In the genomic region with DNA sequence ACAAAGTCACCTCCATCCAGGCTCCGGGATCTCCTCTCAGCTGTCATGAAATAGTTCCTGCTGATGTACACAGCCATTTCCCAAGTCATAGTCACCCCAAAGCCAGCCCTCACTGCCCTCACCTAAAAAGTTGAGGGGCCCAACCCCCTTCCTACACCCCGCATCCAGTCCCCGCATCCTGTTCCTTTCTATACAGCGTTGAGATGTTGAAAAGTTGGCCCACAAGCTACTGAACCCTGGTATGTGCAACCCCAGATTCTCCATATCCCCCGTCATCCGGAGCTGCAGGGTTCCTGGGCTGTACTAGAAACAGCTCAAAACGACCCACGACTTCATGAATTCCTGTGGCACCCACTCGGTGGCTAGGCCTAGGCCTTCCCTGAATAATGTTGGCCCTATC, we compare ENCODE assay signal across 14 mouse cellular contexts. TPM values are rescaled to one million over a fixed set of nuclear protein-coding genes. Genes with fewer than 3 reads are reported as not detected.
DNase-seq lines count a peak whose midpoint lies in the region; ATAC-seq and TF ChIP-seq lines count a peak whose summit lies in the region.
"Had no signal": no experiment of that assay in that cellular context is flagged by ENCODE, and none has a peak within 500 bp of the region (broad histone marks: within the 10 kb centered on the region; RNA-seq: fewer than 3 reads in every experiment).

No protein-coding gene starts in this region.

- 72% methylated on average over 9 of the region's 9 CpGs for WGBS in heart, embryonic 10.5 days
- 72% methylated on average over 9 of the region's 9 CpGs for WGBS in lung, embryonic 15.5 days
- 73% methylated on average over 9 of the region's 9 CpGs for WGBS in lung, postnatal 0 days
- 80% methylated on average over 9 of the region's 9 CpGs for WGBS in stomach, embryonic 16.5 days
- 77% methylated on average over 9 of the region's 9 CpGs for WGBS in stomach, postnatal 0 days

- H3K27me3 ChIP-seq in heart, embryonic 10.5 days (ENCODE audit: insufficient read depth, poor library complexity, severe bottlenecking): peaks cover 62% of the 10 kb centered on the region
- peaks cover 35% of the 10 kb centered on the region for H3K27me3 ChIP-seq in lung, embryonic 15.5 days
- 0 out of 2 replicates have a peak, but pooled peaks cover 6% of the 10 kb centered on the region for H3K27me3 ChIP-seq in lung, postnatal 0 days (replicated peaks; ENCODE audit: insufficient read depth, low read length)
- 0 out of 2 replicates have a peak, but pooled peaks cover 7% of the 10 kb centered on the region for H3K27me3 ChIP-seq in stomach, embryonic 16.5 days (ENCODE audit: control insufficient read depth, insufficient read depth, low read length)
- H3K27me3 ChIP-seq in stomach, postnatal 0 days (ENCODE audit: control insufficient read depth, insufficient read depth, low read length): no peaks in the 10 kb centered on the region

- no peaks in the 10 kb centered on the region for H3K36me3 ChIP-seq in heart, embryonic 10.5 days
- no peaks in the 10 kb centered on the region for H3K36me3 ChIP-seq in lung, embryonic 15.5 days
- H3K36me3 ChIP-seq in lung, postnatal 0 days (ENCODE audit: insufficient read depth, low read length): no peaks in the 10 kb centered on the region
- H3K36me3 ChIP-seq in stomach, embryonic 16.5 days (ENCODE audit: control insufficient read depth, insufficient read depth, low read length): no peaks in the 10 kb centered on the region
- no peaks in the 10 kb centered on the region for H3K36me3 ChIP-seq in stomach, postnatal 0 days (ENCODE audit: control insufficient read depth, insufficient read depth, low read length)
- H3K36me3 ChIP-seq: embryonic facial prominence, embryonic 15.5 days; forebrain, embryonic 12.5 days; hindbrain, embryonic 13.5 days; liver, embryonic 13.5 days; midbrain, embryonic 13.5 days had no signal

- TF ChIP-seq CTCF in lung, postnatal 0 days (IDR thresholded peaks at IDR 0.05): no peak
- TF ChIP-seq CTCF in stomach, postnatal 0 days (IDR thresholded peaks at IDR 0.05; ENCODE audit: low read depth): no peak

- no peak for DNase-seq in heart, embryonic 10.5 days (ENCODE audit: low spot score)
- DNase-seq in heart, postnatal 25 days (ENCODE audit: low spot score): no peak
- no peak for DNase-seq in lung, postnatal 0 days (ENCODE audit: low spot score)
- DNase-seq in stomach, postnatal 0 days (ENCODE audit: low spot score): no peak
- DNase-seq: liver, embryonic 13.5 days had no signal

- H3K4me2 ChIP-seq in lung, embryonic 15.5 days: peak overlapping the region; percentile 54; the same call in 1 of the 2 replicates
- no peak overlapping the region for H3K4me2 ChIP-seq in lung, postnatal 0 days (replicated peaks; ENCODE audit: low read depth, low read length)
- H3K4me2 ChIP-seq in stomach, embryonic 16.5 days (ENCODE audit: low read depth, low read length): no peak overlapping the region
- no peak overlapping the region; the same call in 1 of the 2 replicates for H3K4me2 ChIP-seq in stomach, postnatal 0 days (replicated peaks; ENCODE audit: low read depth)

- ATAC-seq in lung, embryonic 15.5 days (ENCODE audit: borderline replicate concordance, extremely low read depth, low FRiP score, low TSS enrichment): no peak
- ATAC-seq in lung, postnatal 0 days: no peak
- ATAC-seq in stomach, embryonic 16.5 days (ENCODE audit: insufficient read depth, low FRiP score): no peak
- no peak for ATAC-seq in stomach, postnatal 0 days (ENCODE audit: low FRiP score, low TSS enrichment)

- H3K9me3 ChIP-seq in heart, embryonic 10.5 days: no peaks in the 10 kb centered on the region
- no peaks in the 10 kb centered on the region for H3K9me3 ChIP-seq in lung, embryonic 15.5 days
- peaks cover 5% of the 10 kb centered on the region; the same call in 1 of the 2 replicates for H3K9me3 ChIP-seq in lung, postnatal 0 days (ENCODE audit: low read length)
- H3K9me3 ChIP-seq in stomach, embryonic 16.5 days (replicated peaks; ENCODE audit: control insufficient read depth, low read length): 0 out of 2 replicates have a peak, but pooled peaks cover 4% of the 10 kb centered on the region
- H3K9me3 ChIP-seq in stomach, postnatal 0 days (ENCODE audit: control insufficient read depth, low read length): no peaks in the 10 kb centered on the region
- H3K9me3 ChIP-seq: embryonic facial prominence, embryonic 15.5 days; forebrain, embryonic 12.5 days; hindbrain, embryonic 13.5 days; liver, embryonic 13.5 days; midbrain, embryonic 13.5 days had no signal

- H3K4me1 ChIP-seq in heart, embryonic 10.5 days: peaks cover 45% of the 10 kb centered on the region
- peaks cover 11% of the 10 kb centered on the region for H3K4me1 ChIP-seq in lung, embryonic 15.5 days
- no peaks in the 10 kb centered on the region for H3K4me1 ChIP-seq in lung, postnatal 0 days (ENCODE audit: insufficient read depth, low read depth, low read length)
- peaks cover 5% of the 10 kb centered on the region; the same call in 1 of the 2 replicates for H3K4me1 ChIP-seq in stomach, embryonic 16.5 days (ENCODE audit: control insufficient read depth, insufficient read depth, low read length)
- no peaks in the 10 kb centered on the region for H3K4me1 ChIP-seq in stomach, postnatal 0 days (replicated peaks; ENCODE audit: control insufficient read depth, insufficient read depth)

- TF ChIP-seq EP300 in lung, postnatal 0 days (IDR thresholded peaks at IDR 0.05): no peak
- no peak for TF ChIP-seq EP300 in stomach, postnatal 0 days (optimal IDR thresholded peaks at IDR 0.05)

- intact Hi-C loops in heart, postnatal 25 days (cut with DNase I): loop anchor here (1.0 kb wide), 1 partner anchor 71 kb away; no protein-coding TSS in a partner anchor

- H3K9ac ChIP-seq in lung, embryonic 15.5 days: no peak overlapping the region
- no peak overlapping the region for H3K9ac ChIP-seq in lung, postnatal 0 days (replicated peaks; ENCODE audit: low read depth)
- 0 out of 2 replicates have a peak overlapping the region, but pooled peaks have one; percentile 51 for H3K9ac ChIP-seq in stomach, embryonic 16.5 days (ENCODE audit: low read length)
- H3K9ac ChIP-seq in stomach, postnatal 0 days (ENCODE audit: low read length): no peak overlapping the region
- H3K9ac ChIP-seq: embryonic facial prominence, embryonic 15.5 days; forebrain, embryonic 12.5 days; liver, embryonic 13.5 days; midbrain, embryonic 13.5 days had no signal

- H3K27ac ChIP-seq in heart, embryonic 10.5 days: no peak overlapping the region
- H3K27ac ChIP-seq in lung, embryonic 15.5 days: no peak overlapping the region
- no peak overlapping the region for H3K27ac ChIP-seq in lung, postnatal 0 days (ENCODE audit: low read length)
- no peak overlapping the region for H3K27ac ChIP-seq in stomach, embryonic 16.5 days (ENCODE audit: low read length)
- H3K27ac ChIP-seq in stomach, postnatal 0 days (replicated peaks): no peak overlapping the region
- H3K27ac ChIP-seq: embryonic facial prominence, embryonic 15.5 days; forebrain, embryonic 12.5 days; hindbrain, embryonic 13.5 days; layer of hippocampus, adult 2 months; left cerebral cortex, adult 2 months; liver, embryonic 13.5 days; midbrain, embryonic 13.5 days had no signal

- peak overlapping the region; percentile 52; the same call in 1 of the 2 replicates for H3K4me3 ChIP-seq in heart, embryonic 10.5 days
- H3K4me3 ChIP-seq in lung, embryonic 15.5 days: no peak overlapping the region
- H3K4me3 ChIP-seq in lung, postnatal 0 days (ENCODE audit: low read depth, low read length): no peak overlapping the region
- H3K4me3 ChIP-seq in stomach, embryonic 16.5 days (replicated peaks; ENCODE audit: low read length): no peak overlapping the region
- H3K4me3 ChIP-seq in stomach, postnatal 0 days (ENCODE audit: low read depth, low read length): no peak overlapping the region
- H3K4me3 ChIP-seq: left cerebral cortex, adult 2 months had no signal

RNA-seq across cellular contexts. Expression of a gene that starts 10.1 kb away (rescaled TPM):
- polyA plus RNA-seq in heart, embryonic 10.5 days (2016; fragmentation: Nextera tagmentation; extraction: Ambion mirVana): 29.5 and 74.6 TPM in 2 replicates
- total RNA-seq in heart, postnatal 25 days (2021): 10 to 100 TPM; 10.1 to 12.9 TPM
- 55.0 and 58.2 TPM in 2 replicates for polyA plus RNA-seq in lung, embryonic 15.5 days (2015; fragmentation: Nextera tagmentation; extraction: Ambion mirVana)
- polyA plus RNA-seq in lung, postnatal 0 days (2015; fragmentation: Nextera tagmentation; extraction: Ambion mirVana): 56.9 and 71.2 TPM in 2 replicates
- 136 and 138 TPM in 2 replicates for polyA plus RNA-seq in stomach, embryonic 16.5 days (2015; fragmentation: Nextera tagmentation; extraction: Ambion mirVana)
- polyA plus RNA-seq in stomach, postnatal 0 days (2015; fragmentation: Nextera tagmentation; extraction: Ambion mirVana): 104 and 109 TPM in 2 replicates

RNA-seq across cellular contexts. Expression of a gene that starts 19.3 kb away (rescaled TPM):
- polyA plus RNA-seq in heart, embryonic 10.5 days (2016; fragmentation: Nextera tagmentation; extraction: Ambion mirVana): 0.08 and 0.27 TPM in 2 replicates
- total RNA-seq in heart, postnatal 25 days (2021): under 1 TPM in 1 of 2 experiments, not detected in 1; 0.28 TPM
- polyA plus RNA-seq in lung, embryonic 15.5 days (2015; fragmentation: Nextera tagmentation; extraction: Ambion mirVana): 1.3 and 1.8 TPM in 2 replicates
- polyA plus RNA-seq in lung, postnatal 0 days (2015; fragmentation: Nextera tagmentation; extraction: Ambion mirVana): 12.7 and 13.1 TPM in 2 replicates
- 2.0 and 3.4 TPM in 2 replicates for polyA plus RNA-seq in stomach, embryonic 16.5 days (2015; fragmentation: Nextera tagmentation; extraction: Ambion mirVana)
- polyA plus RNA-seq in stomach, postnatal 0 days (2015; fragmentation: Nextera tagmentation; extraction: Ambion mirVana): 0.36 and 0.47 TPM in 2 replicates
- total RNA-seq: common myeloid progenitor, adult 5-6 weeks had no signal

RNA-seq across cellular contexts. Expression of a gene that starts 34.2 kb away (rescaled TPM):
- 9.6 TPM in 2 replicates for polyA plus RNA-seq in heart, embryonic 10.5 days (2016; fragmentation: Nextera tagmentation; extraction: Ambion mirVana)
- 10 to 100 TPM; 10.0 to 10.5 TPM for total RNA-seq in heart, postnatal 25 days (2021)
- polyA plus RNA-seq in lung, embryonic 15.5 days (2015; fragmentation: Nextera tagmentation; extraction: Ambion mirVana): 10.5 and 12.3 TPM in 2 replicates
- polyA plus RNA-seq in lung, postnatal 0 days (2015; fragmentation: Nextera tagmentation; extraction: Ambion mirVana): 9.6 and 10.5 TPM in 2 replicates
- 8.3 and 9.7 TPM in 2 replicates for polyA plus RNA-seq in stomach, embryonic 16.5 days (2015; fragmentation: Nextera tagmentation; extraction: Ambion mirVana)
- 6.3 and 8.2 TPM in 2 replicates for polyA plus RNA-seq in stomach, postnatal 0 days (2015; fragmentation: Nextera tagmentation; extraction: Ambion mirVana)

RNA-seq across cellular contexts. Expression of a gene that starts 34.6 kb away (rescaled TPM):
- polyA plus RNA-seq in heart, embryonic 10.5 days (2016; fragmentation: Nextera tagmentation; extraction: Ambion mirVana): 15.8 and 17.0 TPM in 2 replicates
- 10 to 100 TPM; 19.3 to 23.0 TPM for total RNA-seq in heart, postnatal 25 days (2021)
- polyA plus RNA-seq in lung, embryonic 15.5 days (2015; fragmentation: Nextera tagmentation; extraction: Ambion mirVana): 22.0 and 23.8 TPM in 2 replicates
- 30.3 and 30.8 TPM in 2 replicates for polyA plus RNA-seq in lung, postnatal 0 days (2015; fragmentation: Nextera tagmentation; extraction: Ambion mirVana)
- polyA plus RNA-seq in stomach, embryonic 16.5 days (2015; fragmentation: Nextera tagmentation; extraction: Ambion mirVana): 21.8 and 23.4 TPM in 2 replicates
- polyA plus RNA-seq in stomach, postnatal 0 days (2015; fragmentation: Nextera tagmentation; extraction: Ambion mirVana): 17.7 and 18.1 TPM in 2 replicates
